ENCODE assay signal across 24 mouse cellular contexts in the genomic region with DNA sequence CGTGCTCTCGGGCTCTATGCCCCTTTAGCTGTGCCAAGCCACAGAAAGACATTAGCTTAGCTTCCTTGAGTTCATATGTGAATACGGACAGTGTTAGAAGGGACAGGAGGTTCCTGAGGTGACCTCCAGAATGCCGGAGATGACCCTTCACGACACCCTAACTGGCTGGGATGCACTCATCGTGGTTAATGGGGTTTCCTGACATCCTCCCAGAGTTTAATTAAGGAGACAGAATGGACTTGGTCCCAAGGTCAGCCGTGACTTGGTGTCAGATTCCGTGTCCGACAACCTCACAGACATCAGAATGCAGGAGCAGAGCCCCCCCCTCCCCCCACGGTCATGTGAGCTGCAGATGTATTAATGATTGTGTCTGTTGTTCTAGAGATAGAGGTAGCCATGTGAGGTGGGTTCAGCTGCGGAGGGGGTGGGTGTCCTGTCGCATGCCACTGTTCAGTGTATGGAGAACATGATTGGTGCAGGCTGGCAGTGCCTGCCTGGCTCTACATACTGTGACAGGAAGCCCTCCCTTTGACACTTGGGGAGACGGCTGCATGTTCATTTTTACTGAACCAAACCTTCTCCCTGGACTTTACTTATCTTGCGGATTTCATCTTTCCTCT.
"Had no signal": no experiment of that assay in that cellular context is flagged by ENCODE, and none has a peak within 500 bp of the region (broad histone marks: within the 10 kb centered on the region; RNA-seq: fewer than 3 reads in every experiment).

No protein-coding gene starts in this region.

- H3K4me3 ChIP-seq: gastrocnemius, adult 2 months; heart, embryonic 10.5 days; heart, embryonic 12.5 days; hindbrain, embryonic 10.5 days; intestine, embryonic 15.5 days; left cerebral cortex, adult 2 months; limb, embryonic 10.5 days; limb, embryonic 12.5 days; liver, embryonic 13.5 days; liver, embryonic 15.5 days had no signal

- H3K9ac ChIP-seq: heart, embryonic 12.5 days; hindbrain, embryonic 14.5 days; intestine, embryonic 15.5 days; limb, embryonic 12.5 days; liver, embryonic 13.5 days; liver, embryonic 15.5 days had no signal

- H3K4me1 ChIP-seq: heart, embryonic 10.5 days; heart, embryonic 12.5 days; intestine, embryonic 15.5 days; limb, embryonic 10.5 days; limb, embryonic 12.5 days; liver, embryonic 13.5 days; liver, embryonic 15.5 days had no signal

- H3K27ac ChIP-seq: gastrocnemius, adult 2 months; heart, embryonic 10.5 days; hindbrain, embryonic 10.5 days; hindbrain, embryonic 14.5 days; intestine, embryonic 15.5 days; left cerebral cortex, adult 2 months; limb, embryonic 10.5 days; limb, embryonic 12.5 days; liver, embryonic 13.5 days; liver, embryonic 15.5 days had no signal

- DNase-seq: gastrocnemius, adult 2 months; gastrocnemius, postnatal 10 days; gastrocnemius, postnatal 25 days; heart, adult 18-20 months; heart, postnatal 10 days; heart, postnatal 4 days; kidney, adult 2 months; kidney, postnatal 10 days; kidney, postnatal 36 days; liver; liver, embryonic 13.5 days had no signal

- H3K9me3 ChIP-seq: hindbrain, embryonic 10.5 days; intestine, embryonic 15.5 days; limb, embryonic 10.5 days; liver, embryonic 15.5 days had no signal

- H3K27me3 ChIP-seq: liver, embryonic 13.5 days had no signal

- H3K4me2 ChIP-seq: heart, embryonic 12.5 days; hindbrain, embryonic 14.5 days; intestine, embryonic 15.5 days; limb, embryonic 12.5 days; liver, embryonic 11.5 days; liver, embryonic 13.5 days; liver, embryonic 15.5 days had no signal

- ATAC-seq: hindbrain, embryonic 16.5 days; inflammation-experienced regulatory T-cells, adult 6 months; intestine, postnatal 0 days had no signal

- H3K36me3 ChIP-seq: heart, embryonic 10.5 days; heart, embryonic 12.5 days; hindbrain, embryonic 10.5 days; intestine, embryonic 15.5 days; limb, embryonic 10.5 days; limb, embryonic 12.5 days; liver, embryonic 13.5 days; liver, embryonic 15.5 days had no signal
